Mouse (Mus musculus): ENCODE data around the gene Ltbp4. TPM values are rescaled to one million over a fixed set of nuclear protein-coding genes. Genes with fewer than 3 reads are reported as not detected.
A peak's percentile ranks its signal among the peaks of the same experiment; 100 is the strongest.

Gene Ltbp4
- polyA plus RNA-seq, 1 experiment from 2014 or later = 53.9 TPM

- H3K27ac ChIP-seq (ENCODE audit: poor library complexity, severe bottlenecking) = no peak overlapping the region
- H3K4me2 ChIP-seq = no peak overlapping the region
- WGBS = 82% methylated on average over 16 of the region's 16 CpGs
- no peaks in the 10 kb centered on the region for H3K4me1 ChIP-seq (replicated peaks)
- no peak overlapping the region for H3K4me3 ChIP-seq
- no peak overlapping the region for H3K9ac ChIP-seq
- peaks cover 8% of the 10 kb centered on the region; the same call in 1 of the 2 replicates for H3K9me3 ChIP-seq (replicated peaks)
- peaks cover under 1% of the 10 kb centered on the region; the same call in 1 of the 2 replicates for H3K27me3 ChIP-seq (replicated peaks)
- H3K36me3 ChIP-seq = no peaks in the 10 kb centered on the region
- ATAC-seq (ENCODE audit: insufficient number of reproducible peaks, low FRiP score) = no peak
These were observed 39.4 kb downstream of the Ltbp4 start for GRCm38 (mm10) chr7:27298033-27298610.

DNA sequence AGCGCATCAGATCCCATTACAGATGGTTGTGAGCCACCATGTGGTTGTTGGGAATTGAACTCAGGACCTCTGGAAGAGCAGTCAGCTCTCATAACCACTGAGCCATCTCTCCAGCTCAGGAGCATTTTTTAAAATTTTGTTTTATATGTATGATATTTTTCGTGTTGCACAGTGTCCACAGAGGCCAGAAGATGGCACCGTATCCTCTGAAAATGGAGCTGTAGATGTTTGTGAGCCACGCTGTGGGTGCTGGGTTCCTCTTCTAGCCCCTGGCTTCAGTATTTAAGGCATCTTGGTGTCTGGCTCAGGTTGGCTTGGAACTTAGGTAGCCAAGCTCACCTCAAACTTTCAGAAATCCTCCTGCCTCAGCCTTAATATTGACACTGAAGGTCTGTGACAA, 41.0 kb downstream of the Ltbp4 start:
- 90% methylated on average over 4 of the region's 4 CpGs for WGBS
- H3K27ac ChIP-seq (ENCODE audit: poor library complexity, severe bottlenecking) = no peak overlapping the region
- no peak for ATAC-seq (ENCODE audit: insufficient number of reproducible peaks, low FRiP score)

GRCm38 (mm10) chr7:27295956-27296355, 41.5 kb downstream of the Ltbp4 start:
- no peak overlapping the region for H3K27ac ChIP-seq (ENCODE audit: poor library complexity, severe bottlenecking)
- no peak overlapping the region for H3K4me3 ChIP-seq
- peaks cover 8% of the 10 kb centered on the region; the same call in 1 of the 2 replicates for H3K9me3 ChIP-seq (replicated peaks)
- no peaks in the 10 kb centered on the region for H3K27me3 ChIP-seq (replicated peaks)
- peaks cover 3% of the 10 kb centered on the region; the same call in 1 of the 2 replicates for H3K4me1 ChIP-seq (replicated peaks)
- H3K4me2 ChIP-seq = no peak overlapping the region
- H3K36me3 ChIP-seq = no peaks in the 10 kb centered on the region
- no peak overlapping the region for H3K9ac ChIP-seq
- 69% methylated on average over 4 of the region's 4 CpGs for WGBS
- no peak for ATAC-seq (ENCODE audit: insufficient number of reproducible peaks, low FRiP score)

More for the DNA sequence above, 41.0 kb downstream of the Ltbp4 start:
- Histone ChIP-seq H3K27me3 (replicated peaks) (no peaks in the 10 kb centered on the region), H3K4me2 (no peak overlapping the region), H3K9ac (no peak overlapping the region), H3K4me1 (replicated peaks) (no peaks in the 10 kb centered on the region; the same call in 1 of the 2 replicates), H3K4me3 (no peak overlapping the region), H3K36me3 (no peaks in the 10 kb centered on the region), H3K9me3 (replicated peaks) (peaks cover 8% of the 10 kb centered on the region; the same call in 1 of the 2 replicates)

GRCm38 (mm10) chr7:27291795-27292466, 45.6 kb downstream of the Ltbp4 start:
- 49% methylated on average over 12 of the region's 12 CpGs for WGBS
- Histone ChIP-seq H3K4me2 (no peak overlapping the region), H3K27ac (ENCODE audit: poor library complexity, severe bottlenecking) (no peak overlapping the region), H3K4me1 (replicated peaks) (peaks cover 3% of the 10 kb centered on the region; the same call in 1 of the 2 replicates), H3K9me3 (replicated peaks) (peaks cover 5% of the 10 kb centered on the region; the same call in 1 of the 2 replicates), H3K9ac (no peak overlapping the region), H3K27me3 (replicated peaks) (no peaks in the 10 kb centered on the region), H3K4me3 (no peak overlapping the region), H3K36me3 (no peaks in the 10 kb centered on the region)
- no peak for ATAC-seq (ENCODE audit: insufficient number of reproducible peaks, low FRiP score)

GRCm38 (mm10) chr7:27290555-27290954, 46.9 kb downstream of the Ltbp4 start:
- H3K9me3 ChIP-seq (replicated peaks) = peaks cover 5% of the 10 kb centered on the region; the same call in 1 of the 2 replicates
- H3K4me3 ChIP-seq = no peak overlapping the region
- no peak overlapping the region for H3K9ac ChIP-seq
- peaks cover 4% of the 10 kb centered on the region; the same call in 1 of the 2 replicates for H3K4me1 ChIP-seq (replicated peaks)
- H3K4me2 ChIP-seq = no peak overlapping the region
- no peaks in the 10 kb centered on the region for H3K36me3 ChIP-seq
- ATAC-seq (ENCODE audit: insufficient number of reproducible peaks, low FRiP score) = no peak
- H3K27ac ChIP-seq (ENCODE audit: poor library complexity, severe bottlenecking) = no peak overlapping the region
- 63% methylated on average over 2 of the region's 2 CpGs for WGBS
- 0 out of 2 replicates have a peak, but pooled peaks cover under 1% of the 10 kb centered on the region for H3K27me3 ChIP-seq (replicated peaks)

DNA sequence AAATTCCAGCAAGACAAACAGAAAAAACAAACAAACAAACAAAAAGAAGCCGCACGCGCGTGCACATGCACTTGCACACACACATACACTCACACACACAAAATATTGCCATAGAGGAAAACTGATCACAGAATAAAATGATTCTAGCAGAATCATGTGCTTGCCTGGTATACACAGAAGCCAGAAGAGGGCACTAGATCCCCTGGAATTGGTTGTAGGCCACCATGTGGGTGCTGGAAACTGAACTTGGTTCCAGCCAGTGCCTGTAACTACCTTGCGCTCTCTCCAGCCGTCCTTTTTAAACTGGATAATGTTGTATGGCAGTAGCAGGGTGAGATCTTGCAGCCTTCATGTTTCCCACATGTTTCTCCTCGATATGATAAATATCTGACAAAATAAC, 48.8 kb downstream of the Ltbp4 start:
- H3K9me3 ChIP-seq (replicated peaks) = peaks cover 2% of the 10 kb centered on the region; the same call in 1 of the 2 replicates
- no peaks in the 10 kb centered on the region for H3K36me3 ChIP-seq
- no peak overlapping the region for H3K9ac ChIP-seq
- H3K4me1 ChIP-seq (replicated peaks) = peaks cover 11% of the 10 kb centered on the region; the same call in 1 of the 2 replicates
- H3K27me3 ChIP-seq (replicated peaks) = peaks cover 18% of the 10 kb centered on the region
- no peak overlapping the region for H3K4me3 ChIP-seq
- ATAC-seq (ENCODE audit: insufficient number of reproducible peaks, low FRiP score) = no peak
- H3K4me2 ChIP-seq = no peak overlapping the region
- 84% methylated on average over 7 of the region's 7 CpGs for WGBS
- no peak overlapping the region for H3K27ac ChIP-seq (ENCODE audit: poor library complexity, severe bottlenecking)

GRCm38 (mm10) chr7:27285698-27286066, 51.8 kb downstream of the Ltbp4 start:
- Histone ChIP-seq H3K4me3 (no peak overlapping the region), H3K9ac (no peak overlapping the region), H3K4me2 (peak overlapping the region; percentile 17), H3K4me1 (replicated peaks) (0 out of 2 replicates have a peak, but pooled peaks cover 8% of the 10 kb centered on the region), H3K27me3 (replicated peaks) (peaks cover 18% of the 10 kb centered on the region), H3K27ac (ENCODE audit: poor library complexity, severe bottlenecking) (no peak overlapping the region), H3K36me3 (peaks cover 9% of the 10 kb centered on the region), H3K9me3 (replicated peaks) (no peaks in the 10 kb centered on the region)
- 5% methylated on average over 8 of the region's 8 CpGs for WGBS
- 0 out of 2 replicates have a peak, but pooled peaks have one; percentile 43 for ATAC-seq (ENCODE audit: insufficient number of reproducible peaks, low FRiP score)

GRCm38 (mm10) chr7:27284865-27285697, 52.4 kb downstream of the Ltbp4 start:
- peak; percentile 56 for ATAC-seq (ENCODE audit: insufficient number of reproducible peaks, low FRiP score)
- Histone ChIP-seq H3K9ac (no peak overlapping the region), H3K36me3 (peaks cover 13% of the 10 kb centered on the region), H3K9me3 (replicated peaks) (no peaks in the 10 kb centered on the region), H3K4me3 (no peak overlapping the region), H3K27me3 (replicated peaks) (peaks cover 18% of the 10 kb centered on the region), H3K4me1 (replicated peaks) (0 out of 2 replicates have a peak, but pooled peaks cover 8% of the 10 kb centered on the region), H3K27ac (ENCODE audit: poor library complexity, severe bottlenecking) (no peak overlapping the region), H3K4me2 (peak overlapping the region; percentile 17)
- WGBS = under 1% methylated on average over 28 of the region's 28 CpGs

DNA sequence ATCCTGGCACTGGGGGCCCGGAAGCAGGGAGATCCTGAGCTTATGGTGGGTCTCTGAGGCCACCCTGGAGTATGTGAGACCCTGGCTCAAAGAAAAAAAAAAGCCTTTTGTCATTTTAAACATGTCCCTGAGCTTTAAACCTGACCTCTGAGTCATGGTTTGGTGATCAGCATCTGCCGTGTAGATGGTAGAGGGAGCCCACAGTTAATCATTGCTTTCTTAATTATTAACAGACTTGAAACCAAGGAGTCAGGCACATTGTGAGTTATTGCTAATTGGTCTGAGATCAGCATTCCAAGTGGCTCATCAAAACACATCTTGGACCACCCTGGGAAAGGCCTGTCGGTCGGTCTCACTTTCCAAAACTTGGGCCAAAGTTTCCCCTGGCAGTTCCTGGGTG, 55.3 kb downstream of the Ltbp4 start:
- Histone ChIP-seq H3K36me3 (peaks cover 38% of the 10 kb centered on the region), H3K4me1 (replicated peaks) (0 out of 2 replicates have a peak, but pooled peaks cover 8% of the 10 kb centered on the region), H3K4me3 (no peak overlapping the region), H3K9ac (no peak overlapping the region), H3K9me3 (replicated peaks) (no peaks in the 10 kb centered on the region), H3K27ac (ENCODE audit: poor library complexity, severe bottlenecking) (no peak overlapping the region), H3K27me3 (replicated peaks) (peaks cover 18% of the 10 kb centered on the region), H3K4me2 (no peak overlapping the region)
- no peak for ATAC-seq (ENCODE audit: insufficient number of reproducible peaks, low FRiP score)
- WGBS = 76% methylated on average over 4 of the region's 4 CpGs

DNA sequence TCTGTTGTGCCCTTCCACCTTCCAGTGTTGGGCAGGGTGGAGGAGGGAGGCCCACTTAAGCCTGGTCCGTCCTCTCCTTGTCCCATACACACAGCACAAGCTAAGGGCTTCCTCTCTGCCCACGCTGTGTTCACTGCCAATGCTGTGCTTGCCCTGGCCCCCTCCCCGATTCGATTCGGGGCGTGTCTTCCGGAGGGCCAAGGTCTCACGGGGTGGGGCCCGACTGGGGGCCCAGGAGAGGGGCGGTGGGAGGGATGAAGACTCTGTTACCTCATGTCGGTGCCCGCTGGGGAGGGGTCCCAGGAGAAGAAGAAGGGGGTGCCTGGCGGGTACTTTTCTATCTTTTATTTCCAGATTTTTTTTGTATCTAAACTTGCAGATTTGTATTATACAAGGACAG, 55.8 kb downstream of the Ltbp4 start:
- Histone ChIP-seq H3K27me3 (replicated peaks) (peaks cover 18% of the 10 kb centered on the region), H3K4me1 (replicated peaks) (0 out of 2 replicates have a peak, but pooled peaks cover 8% of the 10 kb centered on the region), H3K36me3 (peaks cover 43% of the 10 kb centered on the region), H3K4me2 (no peak overlapping the region), H3K4me3 (no peak overlapping the region), H3K27ac (ENCODE audit: poor library complexity, severe bottlenecking) (no peak overlapping the region), H3K9me3 (replicated peaks) (no peaks in the 10 kb centered on the region), H3K9ac (no peak overlapping the region)
- no peak for ATAC-seq (ENCODE audit: insufficient number of reproducible peaks, low FRiP score)
- 60% methylated on average over 13 of the region's 13 CpGs for WGBS

DNA sequence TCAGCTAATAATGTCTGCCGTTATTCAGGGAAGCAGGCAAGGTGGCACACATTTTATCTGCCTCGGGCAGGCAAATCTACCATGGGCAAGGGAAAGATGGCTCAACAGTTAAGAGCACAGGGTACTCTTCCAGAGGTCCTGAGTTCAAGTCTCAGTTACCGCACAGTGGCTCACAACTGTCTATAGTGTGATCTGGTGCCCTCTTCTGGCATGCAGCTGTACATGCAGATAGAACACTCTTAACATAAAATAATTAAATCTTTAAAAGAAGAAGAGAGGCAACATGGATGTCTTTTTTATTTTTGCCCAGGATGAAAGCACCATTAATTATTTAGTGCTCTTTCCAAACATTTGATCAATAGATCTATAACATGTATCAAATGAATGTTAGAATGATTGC, 60.3 kb downstream of the Ltbp4 start:
- H3K4me2 ChIP-seq = no peak overlapping the region
- no peaks in the 10 kb centered on the region; the same call in 1 of the 2 replicates for H3K4me1 ChIP-seq (replicated peaks)
- H3K9me3 ChIP-seq (replicated peaks) = no peaks in the 10 kb centered on the region
- H3K27me3 ChIP-seq (replicated peaks) = no peaks in the 10 kb centered on the region
- no peak overlapping the region for H3K27ac ChIP-seq (ENCODE audit: poor library complexity, severe bottlenecking)
- no peak overlapping the region for H3K4me3 ChIP-seq
- H3K36me3 ChIP-seq = peaks cover 67% of the 10 kb centered on the region
- 85% methylated on average over 3 of the region's 3 CpGs for WGBS
- no peak for ATAC-seq (ENCODE audit: insufficient number of reproducible peaks, low FRiP score)
- H3K9ac ChIP-seq = no peak overlapping the region

Data from heart, embryonic 12.5 days (tissue).